Mouse (Mus musculus): ENCODE data around the gene Frat1. TPM values are rescaled to one million over a fixed set of nuclear protein-coding genes. Genes with fewer than 3 reads are reported as not detected.

The Frat1 gene
- polyA plus RNA-seq, 1 experiment from 2014 or later, result 34.7 TPM

- WGBS, result 0% methylated on average over 6 of the region's 6 CpGs
- H3K27me3 ChIP-seq, result no peaks in the 10 kb centered on the region
- no peaks in the 10 kb centered on the region for H3K36me3 ChIP-seq
- H3K4me1 ChIP-seq, result peaks cover 44% of the 10 kb centered on the region
- peak overlapping the region; percentile 38 for H3K4me2 ChIP-seq (replicated peaks)
- peak overlapping the region; percentile 81 for H3K27ac ChIP-seq (replicated peaks)
- no peaks in the 10 kb centered on the region for H3K9me3 ChIP-seq
- peak; percentile 81 for ATAC-seq (replicated peaks)
- peak overlapping the region; percentile 16 for H3K4me3 ChIP-seq
- H3K9ac ChIP-seq (replicated peaks), result peak overlapping the region; percentile 39; the same call in 1 of the 2 replicates
Measured at GRCm38 (mm10) chr19:41835816-41836215, 6.0 kb downstream of the Frat1 start.

GRCm38 (mm10) chr19:41836719-41837118 lies 6.9 kb downstream of the Frat1 start:
- H3K9ac ChIP-seq (replicated peaks), result no peak overlapping the region
- H3K4me1 ChIP-seq, result peaks cover 38% of the 10 kb centered on the region
- H3K27ac ChIP-seq (replicated peaks), result peak overlapping the region; percentile 81
- H3K9me3 ChIP-seq, result no peaks in the 10 kb centered on the region
- no peaks in the 10 kb centered on the region for H3K36me3 ChIP-seq
- H3K27me3 ChIP-seq, result no peaks in the 10 kb centered on the region
- no peak overlapping the region for H3K4me2 ChIP-seq (replicated peaks)
- ATAC-seq (replicated peaks), result no peak
- H3K4me3 ChIP-seq, result no peak overlapping the region
- WGBS, result 44% methylated on average over 3 of the region's 3 CpGs

- Histone ChIP-seq H3K27ac (replicated peaks) (no peak overlapping the region), H3K9me3 (no peaks in the 10 kb centered on the region), H3K36me3 (no peaks in the 10 kb centered on the region), H3K4me2 (replicated peaks) (no peak overlapping the region), H3K4me1 (peaks cover 31% of the 10 kb centered on the region), H3K27me3 (no peaks in the 10 kb centered on the region), H3K9ac (replicated peaks) (no peak overlapping the region), H3K4me3 (no peak overlapping the region)
- 80% methylated on average over 9 of the region's 9 CpGs for WGBS
- ATAC-seq (replicated peaks), result no peak
Measured at GRCm38 (mm10) chr19:41837194-41837916, 7.6 kb downstream of the Frat1 start.

- Histone ChIP-seq H3K4me2 (replicated peaks) (no peak overlapping the region), H3K9me3 (no peaks in the 10 kb centered on the region), H3K36me3 (no peaks in the 10 kb centered on the region), H3K4me1 (peaks cover 26% of the 10 kb centered on the region), H3K4me3 (no peak overlapping the region), H3K9ac (replicated peaks) (no peak overlapping the region), H3K27ac (replicated peaks) (no peak overlapping the region), H3K27me3 (no peaks in the 10 kb centered on the region)
- 67% methylated on average over 4 of the region's 4 CpGs for WGBS
- ATAC-seq (replicated peaks), result no peak
Measured at GRCm38 (mm10) chr19:41837917-41838261, 8.1 kb downstream of the Frat1 start.

- Histone ChIP-seq H3K27ac (replicated peaks) (no peak overlapping the region), H3K36me3 (no peaks in the 10 kb centered on the region), H3K9me3 (no peaks in the 10 kb centered on the region), H3K4me3 (no peak overlapping the region), H3K27me3 (no peaks in the 10 kb centered on the region), H3K9ac (replicated peaks) (no peak overlapping the region), H3K4me1 (peaks cover 17% of the 10 kb centered on the region), H3K4me2 (replicated peaks) (no peak overlapping the region)
- no peak for ATAC-seq (replicated peaks)
- 88% methylated on average over 6 of the region's 6 CpGs for WGBS
Measured at GRCm38 (mm10) chr19:41838808-41839207, 9.0 kb downstream of the Frat1 start.

GRCm38 (mm10) chr19:41839685-41840084 lies 9.9 kb downstream of the Frat1 start:
- no peak overlapping the region for H3K4me3 ChIP-seq
- WGBS, result 96% methylated on average over 3 of the region's 3 CpGs
- no peaks in the 10 kb centered on the region for H3K36me3 ChIP-seq
- no peak overlapping the region for H3K4me2 ChIP-seq (replicated peaks)
- H3K9me3 ChIP-seq, result no peaks in the 10 kb centered on the region
- H3K4me1 ChIP-seq, result peaks cover 17% of the 10 kb centered on the region
- no peak for ATAC-seq (replicated peaks)
- no peak overlapping the region for H3K9ac ChIP-seq (replicated peaks)
- H3K27ac ChIP-seq (replicated peaks), result no peak overlapping the region
- no peaks in the 10 kb centered on the region for H3K27me3 ChIP-seq

GRCm38 (mm10) chr19:41841105-41841750 lies 11.5 kb downstream of the Frat1 start:
- no peaks in the 10 kb centered on the region for H3K36me3 ChIP-seq

GRCm38 (mm10) chr19:41842196-41842595 lies 12.4 kb downstream of the Frat1 start:
- no peak for ATAC-seq (replicated peaks)
- no peaks in the 10 kb centered on the region for H3K36me3 ChIP-seq
- no peak overlapping the region for H3K4me2 ChIP-seq (replicated peaks)
- H3K9me3 ChIP-seq, result no peaks in the 10 kb centered on the region
- H3K9ac ChIP-seq (replicated peaks), result no peak overlapping the region
- 0 out of 2 replicates have a peak overlapping the region, but pooled peaks have one; percentile 25 for H3K27ac ChIP-seq (replicated peaks)
- peaks cover 22% of the 10 kb centered on the region for H3K4me1 ChIP-seq
- no peak overlapping the region for H3K4me3 ChIP-seq
- H3K27me3 ChIP-seq, result no peaks in the 10 kb centered on the region
- 62% methylated on average over 4 of the region's 4 CpGs for WGBS

More at GRCm38 (mm10) chr19:41841105-41841750, 11.5 kb downstream of the Frat1 start:
- no peak overlapping the region for H3K9ac ChIP-seq (replicated peaks)
- no peak overlapping the region for H3K4me3 ChIP-seq
- peaks cover 17% of the 10 kb centered on the region for H3K4me1 ChIP-seq
- no peak overlapping the region for H3K27ac ChIP-seq (replicated peaks)
- H3K4me2 ChIP-seq (replicated peaks), result no peak overlapping the region
- no peak for ATAC-seq (replicated peaks)
- 87% methylated on average over 7 of the region's 7 CpGs for WGBS
- no peaks in the 10 kb centered on the region for H3K27me3 ChIP-seq
- no peaks in the 10 kb centered on the region for H3K9me3 ChIP-seq

- WGBS, result 90% methylated on average over 4 of the region's 4 CpGs
- peaks cover 22% of the 10 kb centered on the region for H3K4me1 ChIP-seq
- no peak overlapping the region for H3K4me3 ChIP-seq
- no peak overlapping the region for H3K9ac ChIP-seq (replicated peaks)
- H3K4me2 ChIP-seq (replicated peaks), result no peak overlapping the region
- H3K9me3 ChIP-seq, result no peaks in the 10 kb centered on the region
- no peaks in the 10 kb centered on the region for H3K36me3 ChIP-seq
- ATAC-seq (replicated peaks), result no peak
- H3K27ac ChIP-seq (replicated peaks), result no peak overlapping the region
- H3K27me3 ChIP-seq, result no peaks in the 10 kb centered on the region
Measured at GRCm38 (mm10) chr19:41842706-41843105, 12.9 kb downstream of the Frat1 start.

GRCm38 (mm10) chr19:41844345-41844744 lies 14.6 kb downstream of the Frat1 start:
- Histone ChIP-seq H3K27me3 (no peaks in the 10 kb centered on the region), H3K9me3 (no peaks in the 10 kb centered on the region), H3K27ac (replicated peaks) (no peak overlapping the region), H3K36me3 (no peaks in the 10 kb centered on the region), H3K4me1 (peaks cover 22% of the 10 kb centered on the region), H3K9ac (replicated peaks) (no peak overlapping the region), H3K4me3 (no peak overlapping the region), H3K4me2 (replicated peaks) (no peak overlapping the region)
- ATAC-seq (replicated peaks), result no peak
- 83% methylated on average over 6 of the region's 6 CpGs for WGBS

GRCm38 (mm10) chr19:41846366-41847090 lies 16.8 kb downstream of the Frat1 start:
- WGBS, result 7% methylated on average over 21 of the region's 21 CpGs
- H3K4me1 ChIP-seq, result peaks cover 41% of the 10 kb centered on the region
- no peaks in the 10 kb centered on the region for H3K36me3 ChIP-seq
- no peaks in the 10 kb centered on the region for H3K9me3 ChIP-seq
- no peaks in the 10 kb centered on the region for H3K27me3 ChIP-seq
- peak overlapping the region; percentile 73 for H3K9ac ChIP-seq (replicated peaks)
- H3K4me3 ChIP-seq, result peak overlapping the region; percentile 69
- no peak for ATAC-seq (replicated peaks)
- peak overlapping the region; percentile 95 for H3K27ac ChIP-seq (replicated peaks)
- peak overlapping the region; percentile 88 for H3K4me2 ChIP-seq (replicated peaks)

GRCm38 (mm10) chr19:41847091-41847581 lies 17.4 kb downstream of the Frat1 start:
- peak; percentile 1 for ATAC-seq (replicated peaks)
- H3K9ac ChIP-seq (replicated peaks), result peak overlapping the region; percentile 73
- WGBS, result under 1% methylated on average over 61 of the region's 64 CpGs

More at GRCm38 (mm10) chr19:41847091-41847581, 17.4 kb downstream of the Frat1 start:
- Histone ChIP-seq H3K27me3 (no peaks in the 10 kb centered on the region), H3K36me3 (no peaks in the 10 kb centered on the region), H3K4me2 (replicated peaks) (peak overlapping the region; percentile 88), H3K4me3 (peak overlapping the region; percentile 69), H3K27ac (replicated peaks) (peak overlapping the region; percentile 95), H3K9me3 (no peaks in the 10 kb centered on the region), H3K4me1 (peaks cover 44% of the 10 kb centered on the region)
